Mouse (Mus musculus) fibroblast of lung, adult 2 months (primary cell): Measurements from ENCODE around the gene 2310057M21Rik.
"Not testable (repeated sequence)": the region's sequence is repeated elsewhere in the genome, so short reads cannot be mapped to it uniquely, and the experiment has no call there.

Experiments
- DNase-seq: peaks from one replicate; pipeline ENCODE4 v3.0.0-alpha.2; 2011; ENCODE audit warnings: low read depth

2310057M21Rik gene

GRCm38 (mm10) chr7:131362615-131363300 lies at the start of gene 2310057M21Rik:
Gene 2310057M21Rik (minus strand): TSS chr7:131362759.
- DNase-seq = peak; percentile 92

GRCm38 (mm10) chr7:131411941-131412270 lies 49.3 kb upstream of the 2310057M21Rik start:
- DNase-seq = no peak

- DNase-seq = no peak
Observed at GRCm38 (mm10) chr7:131411221-131411940, 48.8 kb upstream of the 2310057M21Rik start.

GRCm38 (mm10) chr7:131410416-131411058 lies 48.0 kb upstream of the 2310057M21Rik start, which contains the start of the genes Ikzf5 and Acadsb:
Gene Ikzf5 (minus strand): TSS chr7:131410521.
Gene Acadsb (plus strand): TSS chr7:131410601.
- DNase-seq = peak; percentile 97

GRCm38 (mm10) chr7:131409988-131410385 lies 47.4 kb upstream of the 2310057M21Rik start:
- DNase-seq = no peak

- no peak for DNase-seq
Observed at GRCm38 (mm10) chr7:131409321-131409987, 46.9 kb upstream of the 2310057M21Rik start.

- DNase-seq = not testable (repeated sequence)
Observed at GRCm38 (mm10) chr7:131391761-131392160, 29.2 kb upstream of the 2310057M21Rik start.

- no peak for DNase-seq
Observed at GRCm38 (mm10) chr7:131371880-131372651, 9.5 kb upstream of the 2310057M21Rik start.

- DNase-seq = no peak
Observed at GRCm38 (mm10) chr7:131371470-131371860, 8.9 kb upstream of the 2310057M21Rik start.

- peak; percentile 86 for DNase-seq
Observed at GRCm38 (mm10) chr7:131370648-131371469, 8.3 kb upstream of the 2310057M21Rik start, which contains the start of gene Pstk. Gene Pstk (plus strand): TSS chr7:131371141.

GRCm38 (mm10) chr7:131364131-131364530 lies 1.6 kb upstream of the 2310057M21Rik start:
- DNase-seq = no peak

- no peak for DNase-seq
Observed at GRCm38 (mm10) chr7:131362269-131362614, 317 bp downstream of the 2310057M21Rik start.

GRCm38 (mm10) chr7:131356105-131356504 lies 6.5 kb downstream of the 2310057M21Rik start:
- no peak for DNase-seq

GRCm38 (mm10) chr7:131345856-131346541 lies 16.6 kb downstream of the 2310057M21Rik start:
- DNase-seq = no peak

- no peak for DNase-seq
Observed at GRCm38 (mm10) chr7:131337502-131338068, 25.0 kb downstream of the 2310057M21Rik start.

GRCm38 (mm10) chr7:131333564-131333963 lies 29.0 kb downstream of the 2310057M21Rik start, which contains the start of gene Fam24a:
Gene Fam24a (plus strand): TSS chr7:131333864.
- no peak for DNase-seq

- DNase-seq = no peak
Observed at GRCm38 (mm10) chr7:131331688-131332087, 30.9 kb downstream of the 2310057M21Rik start.

GRCm38 (mm10) chr7:131329416-131329815 lies 33.1 kb downstream of the 2310057M21Rik start, which contains the start of gene Fam24b:
Gene Fam24b (minus strand): TSS chr7:131329516.
- no peak for DNase-seq

GRCm38 (mm10) chr7:131327054-131327453 lies 35.5 kb downstream of the 2310057M21Rik start:
- DNase-seq = no peak
